Mouse (Mus musculus): ENCODE data around the gene Mip. TPM values are rescaled to one million over a fixed set of nuclear protein-coding genes. Genes with fewer than 3 reads are reported as not detected.
"Not testable (repeated sequence)": the region's sequence is repeated elsewhere in the genome, so short reads cannot be mapped to it uniquely, and the experiment has no call there.

Mip gene
- total RNA-seq, 4 experiments from 2014 or later = not detected

DNA sequence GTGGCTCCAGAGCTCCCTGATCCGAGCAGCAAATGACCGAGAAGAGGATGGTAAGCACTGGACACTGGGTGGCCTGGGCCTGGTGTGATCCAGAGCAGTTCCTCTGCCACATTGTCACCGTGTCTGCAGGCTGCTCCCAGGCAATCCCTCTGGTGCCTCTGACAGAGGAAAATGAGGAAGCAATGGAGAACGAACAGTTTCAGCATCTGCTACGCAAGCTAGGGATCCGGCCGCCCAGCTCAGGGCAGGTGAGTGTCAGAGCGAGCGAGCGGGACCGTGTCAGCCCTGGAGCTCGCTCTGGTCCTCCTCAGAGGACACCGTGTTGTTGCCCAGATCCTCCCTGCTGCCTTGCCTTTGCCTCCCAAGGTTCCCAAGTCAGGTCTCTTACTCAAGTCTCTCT lies 24.9 kb downstream of the Mip start:
- no peak for DNase-seq

DNA sequence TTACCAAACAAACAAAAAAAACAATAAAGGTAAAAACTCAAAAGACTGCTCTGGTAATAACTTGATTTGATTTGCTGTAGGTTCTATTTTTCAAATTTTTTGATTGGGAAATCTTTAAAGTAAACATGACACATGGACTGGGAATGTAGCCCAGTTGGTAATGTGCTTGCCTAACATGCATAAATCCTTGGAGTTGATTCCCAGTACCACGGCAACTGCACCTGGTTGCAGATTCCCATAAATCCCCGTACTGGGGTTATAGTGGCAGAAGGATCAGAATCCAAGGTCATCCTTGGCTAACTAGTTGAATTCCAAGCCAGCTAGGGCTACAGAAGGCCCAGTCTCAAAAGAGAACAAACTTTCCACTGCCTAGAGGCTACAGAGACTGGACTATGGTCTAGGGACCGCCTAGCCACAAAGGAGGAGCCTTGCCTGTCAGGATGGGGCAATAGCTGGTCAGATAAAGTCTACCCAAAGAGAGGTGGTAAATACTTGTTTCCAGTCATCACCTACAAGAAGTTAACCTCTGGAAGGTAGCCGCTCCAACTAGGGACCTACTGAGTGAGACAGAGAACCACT lies 28.1 kb downstream of the Mip start, which contains the start of gene Apon:
Gene Apon, plus strand, starts transcription at position 420 of the 579 bp plus-strand sequence.
- DNase-seq = no peak

DNA sequence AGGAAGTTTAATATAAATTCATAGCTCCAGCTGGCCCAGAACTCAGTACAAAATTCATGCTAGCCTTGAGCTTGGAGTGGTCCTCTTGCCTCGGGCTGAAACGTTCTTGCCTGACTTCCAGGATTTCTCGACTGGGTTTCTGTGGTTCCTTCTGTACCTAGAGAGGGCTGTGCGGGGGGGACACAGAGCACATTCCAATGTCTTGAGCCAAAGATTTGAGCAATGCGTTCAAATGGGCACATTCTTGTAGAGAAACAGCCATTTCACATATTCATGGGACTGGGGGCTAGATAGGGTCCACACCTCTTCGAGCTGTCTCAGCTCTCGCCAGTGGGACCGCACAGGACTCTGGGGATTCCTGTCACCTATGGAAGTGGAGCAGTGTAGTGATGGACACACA lies 30.3 kb downstream of the Mip start:
- DNase-seq = no peak

DNA sequence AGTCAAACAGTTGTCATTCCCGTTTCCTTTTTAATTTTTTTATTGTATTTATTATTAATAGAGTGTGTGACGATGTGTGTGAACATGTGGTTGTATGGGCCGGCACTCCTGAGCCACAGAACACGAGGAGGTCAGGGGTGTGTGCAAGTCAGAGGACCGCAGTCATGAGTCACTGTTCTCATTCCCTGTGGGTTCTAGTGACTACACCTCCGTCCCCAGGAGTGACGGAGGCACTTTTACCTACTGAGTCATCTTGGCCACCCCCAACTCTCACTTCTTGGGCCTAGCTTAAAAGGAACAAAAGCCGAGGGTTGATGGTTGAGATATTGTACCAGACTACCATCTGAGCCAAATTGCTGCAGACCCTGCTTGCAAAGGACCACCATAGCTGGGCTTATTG lies 30.7 kb downstream of the Mip start:
- DNase-seq = no peak

DNA sequence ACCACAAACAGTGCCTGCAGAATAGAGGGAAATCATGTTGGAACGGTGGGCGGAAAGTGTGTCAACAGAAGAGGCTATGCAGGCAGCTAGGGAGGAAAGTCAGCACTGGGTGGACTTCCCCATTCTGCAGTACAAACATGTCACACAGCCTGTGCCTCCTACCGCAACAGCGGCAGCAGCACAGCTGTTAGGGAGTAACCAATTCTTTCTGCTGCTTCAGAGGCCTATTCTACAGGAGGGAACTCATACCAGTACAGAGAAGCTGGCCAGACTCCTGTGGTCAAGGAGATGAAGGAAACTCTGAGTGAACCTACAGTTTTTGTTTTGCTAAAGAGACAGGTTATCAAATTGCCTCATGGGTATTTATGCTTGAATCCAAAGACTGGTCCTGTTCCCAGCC lies 33.3 kb downstream of the Mip start:
- DNase-seq = no peak

DNA sequence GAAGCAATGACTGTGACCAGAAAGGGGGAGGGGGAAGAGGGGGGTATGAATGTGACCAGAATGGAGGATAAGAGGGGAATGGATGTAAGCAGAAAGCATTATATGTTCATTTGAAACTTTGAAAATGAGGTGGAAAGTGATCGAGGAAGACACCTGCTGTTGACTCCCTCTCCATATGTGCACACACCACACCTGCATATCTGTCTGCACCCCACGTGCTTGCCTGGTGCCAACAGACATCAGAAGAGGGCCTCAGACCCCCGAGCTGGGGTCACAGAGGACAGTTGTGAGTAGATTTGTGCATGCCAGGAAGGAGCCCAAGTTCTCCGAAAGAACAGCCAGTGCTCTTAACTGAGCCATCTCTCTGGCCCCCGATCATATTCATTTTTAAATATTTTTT lies 34.3 kb downstream of the Mip start:
- no peak for DNase-seq

DNA sequence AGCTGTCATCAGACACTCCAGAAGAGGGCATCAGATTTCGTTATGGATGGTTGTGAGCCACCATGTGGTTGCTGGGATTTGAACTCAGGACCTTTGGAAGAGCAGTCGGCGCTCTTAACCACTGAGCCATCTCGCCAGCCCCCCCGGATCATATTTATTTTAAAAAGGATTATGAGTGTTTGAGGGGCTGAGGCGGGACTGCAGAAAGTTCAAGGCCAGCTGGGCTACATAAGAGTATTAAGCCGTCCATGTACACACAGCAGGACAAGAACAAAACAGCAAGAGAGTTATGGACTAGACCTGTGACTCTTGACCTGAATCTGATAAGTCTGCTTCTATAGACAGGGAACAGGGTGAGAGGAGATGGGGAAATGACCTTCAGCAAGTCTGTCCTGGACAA lies 34.7 kb downstream of the Mip start:
- not testable (repeated sequence) for DNase-seq

DNA sequence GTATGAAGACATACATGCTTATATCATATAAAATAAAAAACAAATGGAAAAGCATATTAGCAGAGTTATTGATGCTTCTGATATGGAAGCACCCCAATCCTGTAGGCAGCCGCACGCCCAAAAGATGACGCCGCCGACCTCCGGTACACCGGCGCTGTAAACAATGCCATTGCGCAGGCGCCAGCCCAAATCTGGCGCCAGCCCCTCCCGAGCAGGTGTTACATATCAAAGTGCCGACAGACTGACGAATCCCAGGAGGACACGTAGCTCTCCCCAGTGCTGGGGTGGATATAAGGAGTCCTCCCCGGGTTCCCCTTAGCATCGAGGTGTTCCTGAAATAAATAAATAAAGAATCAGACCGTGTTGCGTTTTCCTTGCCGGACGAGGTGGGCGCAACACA lies 36.7 kb downstream of the Mip start:
- DNase-seq = no peak

DNA sequence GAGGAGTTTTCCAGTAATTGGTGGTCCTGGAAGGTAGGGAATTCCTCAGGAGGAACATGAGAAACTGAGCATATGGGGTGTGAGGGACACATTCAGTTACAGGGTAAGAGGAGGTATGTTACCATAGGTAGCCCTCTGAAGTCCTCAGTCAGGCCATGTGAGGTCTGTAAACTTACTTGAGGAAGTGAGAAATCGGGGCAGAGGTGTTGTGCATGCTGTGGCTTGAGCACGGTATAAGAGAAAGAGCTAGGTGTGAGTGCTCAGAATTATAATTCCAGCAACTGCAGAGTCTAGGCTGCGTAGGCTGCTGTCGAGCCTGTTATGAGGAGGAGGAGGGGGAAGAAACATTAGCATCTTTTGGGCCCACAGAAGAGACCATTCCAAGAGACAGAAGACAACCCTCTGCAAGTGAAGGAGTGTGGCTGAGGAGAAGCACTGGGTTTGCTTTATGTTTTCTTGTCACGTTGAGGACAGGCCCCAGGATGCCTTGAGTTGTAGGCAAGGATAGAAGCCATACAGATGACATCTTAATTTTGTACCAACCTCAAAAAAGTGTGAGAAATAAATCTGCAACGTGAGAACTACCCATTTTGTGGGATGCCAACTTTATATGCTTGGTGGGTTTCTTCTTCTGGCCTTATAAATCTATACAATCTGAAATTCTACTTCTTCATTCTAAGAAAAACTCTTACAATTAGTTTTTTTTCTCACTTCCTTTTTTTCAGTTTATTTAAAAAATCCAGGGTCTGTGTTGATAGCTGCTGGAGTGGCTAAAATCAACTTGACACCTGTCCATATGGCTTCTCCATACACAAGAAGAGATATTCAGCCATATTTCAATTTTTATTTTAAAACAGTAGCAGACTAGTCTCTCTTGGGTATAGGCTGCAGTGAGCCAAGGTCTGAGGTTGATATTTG lies 38.0 kb downstream of the Mip start:
- DNase-seq = no peak

DNA sequence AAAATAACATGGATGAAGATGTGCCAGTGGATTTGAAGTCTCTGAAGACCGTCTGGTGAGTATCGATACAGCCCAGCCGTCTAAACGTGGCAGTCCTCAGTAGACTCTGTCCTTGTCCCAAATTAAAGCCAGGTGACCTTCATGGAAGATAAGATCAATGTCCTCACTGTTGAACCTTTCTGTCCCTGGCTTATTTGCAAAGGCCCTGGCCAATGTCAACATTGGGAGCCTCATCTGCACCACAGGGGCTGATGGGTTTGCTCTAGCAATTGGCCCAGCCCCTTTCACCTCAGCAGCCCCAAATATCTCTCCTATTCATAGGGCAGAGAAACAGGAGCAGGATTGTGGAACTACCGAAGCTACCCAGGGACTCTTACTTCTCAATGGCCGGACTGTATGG lies 42.7 kb downstream of the Mip start, which contains the start of gene Apof:
Gene Apof, plus strand, starts transcription at position 301 of the 400 bp plus-strand sequence.
- DNase-seq = peak; percentile 54

DNA sequence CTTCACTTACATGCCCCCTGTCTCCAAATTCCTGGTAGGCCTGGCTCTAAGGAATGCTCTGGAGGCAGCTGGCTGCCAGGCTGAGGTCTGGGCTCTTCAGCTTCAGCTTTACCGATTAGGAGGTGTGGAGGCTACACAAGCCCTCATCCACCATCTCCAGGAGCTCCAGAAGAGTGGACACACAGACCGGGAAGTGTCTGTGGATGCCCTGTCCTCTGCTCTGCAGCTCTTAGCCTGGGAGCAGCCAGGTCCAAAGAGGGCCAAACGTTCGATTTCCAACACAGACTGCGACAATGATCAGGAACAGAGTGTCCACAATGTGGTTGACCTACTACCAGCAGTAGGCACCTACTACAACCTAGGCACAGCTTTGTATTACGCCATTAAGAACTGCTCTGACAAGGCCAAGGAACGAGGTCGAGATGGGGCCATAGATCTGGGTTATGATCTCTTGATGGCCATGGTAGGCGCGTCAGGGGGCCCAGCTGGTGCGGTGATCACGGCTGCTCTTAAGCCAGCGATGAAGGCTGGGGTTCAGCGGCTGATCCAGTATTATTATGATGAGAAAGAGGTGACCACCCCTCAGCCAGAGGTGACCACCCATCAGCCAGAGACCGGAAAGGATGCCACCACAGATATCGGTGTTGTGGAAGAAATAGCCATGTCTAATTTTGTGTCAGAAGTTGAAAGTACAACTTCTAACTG lies 43.7 kb downstream of the Mip start:
- DNase-seq = no peak

DNA sequence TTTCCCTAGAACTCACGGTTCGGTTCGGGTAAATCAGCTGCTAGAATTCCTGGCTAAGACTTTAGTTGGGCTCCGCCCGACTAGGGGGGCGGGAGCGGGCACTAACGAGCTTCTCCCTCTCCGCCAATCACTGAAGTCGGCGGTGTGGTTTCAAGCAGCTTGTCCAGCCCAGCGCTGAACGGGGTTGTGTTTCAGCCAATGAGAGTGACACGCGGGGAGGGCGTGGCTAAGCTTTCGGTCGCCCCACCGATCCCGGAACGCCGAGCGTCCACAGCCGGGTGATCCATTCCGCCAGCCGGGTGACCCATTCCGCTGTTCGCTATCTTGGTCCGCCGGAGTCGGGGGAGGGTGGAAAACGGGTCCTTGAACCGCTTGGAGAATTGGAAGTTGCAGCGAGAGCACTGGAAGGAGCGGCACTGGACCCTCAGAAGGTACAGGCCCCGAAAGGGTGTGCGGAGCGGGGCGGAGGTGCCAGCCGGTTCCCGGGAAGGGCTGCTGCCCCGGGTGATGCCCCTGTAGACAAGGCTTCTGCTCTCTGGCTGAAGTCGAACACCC lies 44.7 kb downstream of the Mip start, which contains the start of gene Stat2:
Gene Stat2, plus strand, starts transcription at position 273 of the 555 bp plus-strand sequence.
- peak; percentile 99 for DNase-seq

DNA sequence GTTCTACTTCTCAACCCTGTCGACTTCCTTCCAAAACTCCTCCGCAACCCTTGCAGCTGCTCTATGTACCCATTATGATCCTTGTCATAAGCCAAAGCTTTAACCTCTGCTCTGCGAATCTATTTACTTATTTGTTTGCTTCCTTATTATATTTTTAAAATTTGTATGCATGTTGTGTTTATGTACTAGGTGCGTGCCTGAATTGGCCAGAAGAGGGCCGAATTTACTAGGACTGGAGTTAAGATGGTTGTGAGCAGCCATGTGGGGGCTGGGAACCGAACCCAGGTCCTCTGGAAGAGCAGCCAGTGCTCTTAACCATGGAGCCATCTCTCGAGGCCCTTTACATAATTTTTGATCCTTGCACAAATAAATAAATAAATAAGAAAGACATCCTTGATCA lies 45.2 kb downstream of the Mip start:
- no peak for DNase-seq

DNA sequence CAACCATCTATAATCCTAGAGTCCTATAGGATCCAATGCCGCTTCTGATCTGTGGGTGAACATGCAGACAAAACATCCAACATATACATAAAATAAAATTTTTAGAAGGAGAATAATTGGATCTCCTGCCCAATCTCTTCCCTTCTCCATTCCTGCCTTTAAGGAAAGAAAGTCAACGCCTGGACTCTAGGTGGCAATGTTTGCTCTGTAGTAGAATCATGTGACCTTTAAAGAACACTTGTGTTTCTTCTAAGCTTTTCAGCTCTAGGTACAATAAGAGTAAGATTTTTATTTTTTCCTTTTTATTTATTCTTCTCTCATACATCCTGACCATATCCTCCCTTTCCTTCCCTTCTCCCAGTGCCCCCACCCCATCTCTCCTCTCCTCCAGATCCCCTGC lies 46.2 kb downstream of the Mip start:
- no peak for DNase-seq

DNA sequence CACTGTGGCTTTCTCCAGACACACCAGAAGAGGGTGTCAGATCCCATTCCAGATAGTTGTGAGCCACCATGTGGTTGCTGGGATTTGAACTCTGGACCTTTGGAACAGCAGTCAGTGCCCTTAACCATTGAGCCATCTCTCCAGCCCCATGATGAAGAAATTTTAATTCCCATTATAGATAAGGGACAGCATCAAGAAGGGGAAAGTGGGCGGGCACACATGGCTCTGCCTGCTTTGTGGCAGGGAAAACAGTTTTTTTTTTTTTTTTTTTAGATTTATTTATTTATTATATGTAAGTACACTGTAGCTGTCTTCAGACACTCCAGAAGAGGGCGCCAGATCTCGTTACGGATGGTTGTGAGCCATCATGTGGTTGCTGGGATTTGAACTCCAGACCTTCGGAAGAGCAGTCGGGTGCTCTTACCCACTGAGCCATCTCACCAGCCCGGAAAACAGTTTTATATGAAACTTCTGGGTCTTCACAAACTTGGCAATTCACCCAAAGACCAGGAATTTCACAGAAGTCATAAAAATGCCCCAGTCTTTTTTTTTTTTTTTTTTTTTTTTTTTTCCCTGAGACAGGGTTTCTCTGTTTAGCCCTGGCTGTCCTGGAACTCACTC lies 47.3 kb downstream of the Mip start:
- not testable (repeated sequence) for DNase-seq

DNA sequence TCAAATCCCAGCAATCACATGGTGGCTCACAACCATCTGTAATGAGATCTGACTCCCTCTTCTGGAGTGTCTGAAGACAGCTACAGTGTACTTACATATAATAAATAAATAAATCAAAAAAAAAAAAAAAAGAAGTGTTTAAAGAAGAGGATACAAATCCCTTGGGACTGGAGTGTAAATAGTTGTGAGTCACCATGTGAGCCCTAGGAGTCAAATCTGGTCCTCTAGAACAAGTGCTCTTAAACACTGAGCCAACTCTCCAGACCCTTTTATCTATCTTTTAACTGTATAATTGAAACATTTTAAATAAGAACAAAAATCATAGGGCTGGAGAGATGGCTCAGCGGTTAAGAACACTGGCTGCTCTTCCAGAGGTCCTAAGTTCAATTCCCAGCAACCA lies 49.7 kb downstream of the Mip start:
- DNase-seq = not testable (repeated sequence)

DNA sequence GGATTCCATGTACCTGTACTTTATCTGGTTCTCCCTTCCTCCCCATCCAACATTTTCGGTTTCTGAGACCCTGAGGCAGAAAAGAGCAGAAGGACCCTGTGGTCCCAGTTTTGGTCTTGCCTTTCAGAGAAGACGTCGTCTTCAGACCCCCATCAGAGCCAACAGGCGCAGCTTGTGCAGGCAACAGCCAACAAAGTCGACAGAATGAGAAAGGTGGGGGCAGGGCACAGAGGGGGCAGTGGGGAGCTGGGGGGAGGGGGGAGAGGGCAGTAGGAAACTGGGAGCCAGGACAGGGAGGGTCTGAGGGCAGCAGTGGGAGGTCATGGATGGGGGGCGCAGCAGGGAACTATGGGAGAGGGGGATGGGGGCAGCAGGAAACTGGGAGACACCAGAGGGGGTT lies 52.5 kb downstream of the Mip start:
- DNase-seq = no peak

DNA sequence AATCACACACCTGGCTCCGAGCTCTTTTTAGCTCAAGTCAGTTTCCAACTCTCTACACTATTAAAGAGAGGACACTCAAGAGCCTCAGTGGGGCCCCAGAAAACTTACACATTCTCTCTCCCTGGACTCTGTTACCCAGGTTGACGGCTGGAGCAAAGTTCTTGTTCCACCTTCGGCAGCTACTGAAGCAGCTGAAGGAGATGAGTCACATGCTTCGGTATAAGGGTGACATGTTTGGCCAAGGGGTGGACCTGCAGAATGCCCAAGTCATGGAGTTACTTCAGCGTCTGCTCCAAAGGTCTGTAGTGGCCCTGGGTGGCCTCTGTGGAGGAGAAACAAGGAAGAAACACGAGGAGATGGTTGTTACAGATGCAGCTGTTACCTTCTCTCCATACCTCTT lies 55.3 kb downstream of the Mip start:
- DNase-seq = no peak
